9 mouse cellular contexts compared by ENCODE assay signal in genomic region chr5:141043654-141044447, GRCm38 (mm10). TPM values are rescaled to one million over a fixed set of nuclear protein-coding genes. Genes with fewer than 3 reads are reported as not detected.
DNase-seq lines count a peak whose midpoint lies in the region; ATAC-seq and TF ChIP-seq lines count a peak whose summit lies in the region.
"Had no signal": no experiment of that assay in that cellular context is flagged by ENCODE, and none has a peak within 500 bp of the region (broad histone marks: within the 10 kb centered on the region; RNA-seq: fewer than 3 reads in every experiment).

No protein-coding gene starts in this region.

- intact Hi-C loops in gastrocnemius, adult 2 months (cut with DNase I), result no loop called here

- H3K27ac ChIP-seq in gastrocnemius, adult 2 months, result no peak overlapping the region

- no peak for TF ChIP-seq CTCF in gastrocnemius, adult 2 months (IDR thresholded peaks at IDR 0.05)

- H3K4me3 ChIP-seq in gastrocnemius, adult 2 months, result no peak overlapping the region
- H3K4me3 ChIP-seq: myocyte had no signal

- peak; percentile 99 for ATAC-seq in CD4-positive, CD25-positive, alpha-beta regulatory T cell, adult 4 months
- peak; percentile 97 for ATAC-seq in inflammation-experienced regulatory T-cells, adult 6 months
- ATAC-seq in megakaryocyte, adult 5-6 weeks (ENCODE audit: poor library complexity, severe bottlenecking), result peak; percentile 86

- DNase-seq in frontal cortex, postnatal 36 days (ENCODE audit: low spot score in 2 of 2), result peak; percentile 32 to 42
- DNase-seq in frontal cortex, postnatal 25 days (ENCODE audit: low spot score in 2 of 2), result no peak
- peak; percentile 84 for DNase-seq in thymus, postnatal 14 days
- no peak for DNase-seq in gastrocnemius, adult 2 months
- no peak for DNase-seq in kidney, adult 18-20 months

RNA-seq across cellular contexts. Expression of gene Card11, which starts 43.5 kb away (rescaled TPM):
- 10 to 100 TPM; 43.6 to 81.1 TPM for polyA plus RNA-seq in CD4-positive, CD25-positive, alpha-beta regulatory T cell, adult 4 months (2017; shearing (Covaris generic))
- 10 to 100 TPM; 43.2 to 53.9 (median 51.8) TPM for polyA plus RNA-seq in inflammation-experienced regulatory T-cells, adult 6 months (2017; shearing (Covaris generic))
- 3.7 and 4.0 TPM in 2 replicates for total RNA-seq in megakaryocyte, adult 5-6 weeks (2015)
- 2.5 and 4.2 TPM in 2 replicates for total RNA-seq in megakaryocyte, adult 5-6 weeks (2017)
- under 1 TPM; 0.17 to 0.23 TPM for total RNA-seq in gastrocnemius, adult 2 months (2021)

Comparison
In these comparisons a context has a peak if more than half of its experiments do, and no peak if none do; other contexts are left out.
1. DNase-seq: peak in frontal cortex, postnatal 36 days (2 of 2) and thymus, postnatal 14 days (single experiment); none in frontal cortex, postnatal 25 days (0 of 2), gastrocnemius, adult 2 months (single experiment) and kidney, adult 18-20 months (single experiment).
2. Peak in every context shown above with its lines, with median percentiles within 50 percentile points of each other: ATAC-seq.